Mouse (Mus musculus) C2C12 (cell line): ENCODE results near the gene Efnb2.

Experiments
- CEBPB ChIP-seq: IDR thresholded peaks from one replicate; pipeline ENCODE4 v1.6.1; 2011; ENCODE audit warnings: low read depth, mild to moderate bottlenecking, control low read depth, moderate library complexity
- CTCF ChIP-seq: IDR thresholded peaks from one replicate; pipeline ENCODE4 v1.5.1; 2011; ENCODE audit not compliant: control insufficient read depth, insufficient read depth, insufficient read length

DNA sequence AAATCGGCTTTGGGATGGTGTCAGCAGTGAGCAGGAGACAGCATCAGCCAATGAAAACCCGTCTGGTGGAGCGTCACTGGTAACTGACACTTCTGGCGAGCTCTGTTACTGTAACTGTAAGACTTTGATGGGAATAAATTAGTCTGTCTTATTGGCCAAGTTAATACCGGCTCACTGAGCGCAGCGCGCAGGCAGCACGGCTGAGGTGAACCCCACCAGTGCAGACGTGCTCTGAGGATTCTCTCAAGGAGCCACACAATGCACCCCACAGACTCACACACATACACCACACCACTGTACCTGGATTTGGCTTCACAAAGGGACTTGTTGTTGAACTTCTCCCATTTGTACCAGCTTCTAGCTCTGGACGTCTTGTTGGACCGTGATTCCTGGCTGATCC lies 39.0 kb downstream of the Efnb2 start:
- no peak for TF ChIP-seq CEBPB
- TF ChIP-seq CTCF, result no peak
